Mouse (Mus musculus): ENCODE measurements around the gene Rps27.
"Not testable (repeated sequence)": the region's sequence is repeated elsewhere in the genome, so short reads cannot be mapped to it uniquely, and the experiment has no call there.

The Rps27 gene

GRCm38 (mm10) chr3:90213377-90213866, at the start of gene Rps27, which contains the start of gene Rab13:
TSS of gene Rps27 (minus strand) at chr3:90213651.
TSS of gene Rab13 (plus strand) at chr3:90213695.
- peak; percentile 93 to 94 for DNase-seq

GRCm38 (mm10) chr3:90258521-90258920, 45.1 kb upstream of the Rps27 start:
- no peak for DNase-seq

GRCm38 (mm10) chr3:90256731-90257530, 43.5 kb upstream of the Rps27 start:
- no peak for DNase-seq

- no peak for DNase-seq
Measured at GRCm38 (mm10) chr3:90255784-90256353, 42.4 kb upstream of the Rps27 start.

- DNase-seq, result no peak
Measured at GRCm38 (mm10) chr3:90255194-90255565, 41.7 kb upstream of the Rps27 start.

GRCm38 (mm10) chr3:90254419-90255193, 41.2 kb upstream of the Rps27 start:
- no peak for DNase-seq

- DNase-seq, result peak; percentile 98
Measured at GRCm38 (mm10) chr3:90253653-90254418, 40.4 kb upstream of the Rps27 start, which contains the start of gene Crtc2. TSS of gene Crtc2 (plus strand) at chr3:90254163.

- not testable (repeated sequence) for DNase-seq
Measured at GRCm38 (mm10) chr3:90253174-90253573, 39.7 kb upstream of the Rps27 start.

GRCm38 (mm10) chr3:90252659-90253058, 39.2 kb upstream of the Rps27 start:
- not testable (repeated sequence) for DNase-seq

- DNase-seq, result not testable (repeated sequence)
Measured at GRCm38 (mm10) chr3:90251731-90252226, 38.3 kb upstream of the Rps27 start.

- DNase-seq, result no peak
Measured at GRCm38 (mm10) chr3:90250791-90251190, 37.3 kb upstream of the Rps27 start.

GRCm38 (mm10) chr3:90248746-90249100, 35.3 kb upstream of the Rps27 start:
- DNase-seq, result peak; percentile 49 to 60

GRCm38 (mm10) chr3:90247960-90248745, 34.7 kb upstream of the Rps27 start, which contains the start of gene Slc39a1:
TSS of gene Slc39a1 (plus strand) at chr3:90248172.
- peak; percentile 96 for DNase-seq

GRCm38 (mm10) chr3:90247630-90247959, 34.1 kb upstream of the Rps27 start:
- no peak for DNase-seq

GRCm38 (mm10) chr3:90245406-90245805, 32.0 kb upstream of the Rps27 start:
- DNase-seq, result no peak

GRCm38 (mm10) chr3:90242984-90243775, 29.7 kb upstream of the Rps27 start, which contains the start of gene Creb3l4:
TSS of gene Creb3l4 (minus strand) at chr3:90243512.
- DNase-seq, result peak; percentile 66 to 79

- DNase-seq, result no peak
Measured at GRCm38 (mm10) chr3:90241669-90242358, 28.4 kb upstream of the Rps27 start.

- no peak for DNase-seq
Measured at GRCm38 (mm10) chr3:90241251-90241650, 27.8 kb upstream of the Rps27 start.

- DNase-seq, result peak; percentile 96
Measured at GRCm38 (mm10) chr3:90231507-90232333, 18.3 kb upstream of the Rps27 start, which contains the start of gene Jtb. TSS of gene Jtb (plus strand) at chr3:90231597.

Measured in lung, adult 18-20 months (tissue).